Mouse (Mus musculus): ENCODE data around the gene Hibadh. TPM values are rescaled to one million over a fixed set of nuclear protein-coding genes. Genes with fewer than 3 reads are reported as not detected.

The Hibadh gene
- polyA plus RNA-seq, 1 experiment from 2014 or later = 69.2 TPM

Other genes starting within 250 kb of the Hibadh start
- gene Tax1bp1, start 73.3 kb upstream of the Hibadh start, polyA plus RNA-seq (2014; fragmentation: Nextera tagmentation; extraction: Ambion mirVana) = 130 and 134 TPM in 2 replicates

Measured in intestine, embryonic 14.5 days (tissue).